Mouse (Mus musculus) forelimb bud, embryonic 11.5 days (tissue): ENCODE results near the gene Klhl3.

Experiments used
- DNase-seq: peaks from one replicate; pipeline ENCODE4 v3.0.0-alpha.2; 2012; ENCODE audit warnings: low read depth, low spot score

Gene Klhl3

GRCm38 (mm10) chr13:58023726-58024453 is 89.5 kb downstream of the Klhl3 start:
- no peak for DNase-seq

- no peak for DNase-seq
These were observed 90.3 kb downstream of the Klhl3 start for GRCm38 (mm10) chr13:58023001-58023560.

- DNase-seq: no peak
These were observed 93.0 kb downstream of the Klhl3 start for GRCm38 (mm10) chr13:58020428-58020827.

GRCm38 (mm10) chr13:58017298-58017697 is 96.1 kb downstream of the Klhl3 start:
- DNase-seq: no peak

GRCm38 (mm10) chr13:58012067-58012925 is 101.1 kb downstream of the Klhl3 start:
- DNase-seq: peak; percentile 70

GRCm38 (mm10) chr13:58011526-58011925 is 101.9 kb downstream of the Klhl3 start:
- DNase-seq: no peak

GRCm38 (mm10) chr13:58010416-58010815 is 103.0 kb downstream of the Klhl3 start:
- no peak for DNase-seq

- no peak for DNase-seq
These were observed 104.1 kb downstream of the Klhl3 start for GRCm38 (mm10) chr13:58009275-58009674.

GRCm38 (mm10) chr13:58008038-58008364 is 105.4 kb downstream of the Klhl3 start:
- DNase-seq: no peak

GRCm38 (mm10) chr13:58007256-58008037 is 105.9 kb downstream of the Klhl3 start:
- peak; percentile 39 for DNase-seq

- DNase-seq: no peak
These were observed 111.6 kb downstream of the Klhl3 start for GRCm38 (mm10) chr13:58001792-58002191.

- DNase-seq: no peak
These were observed 116.9 kb downstream of the Klhl3 start for GRCm38 (mm10) chr13:57996536-57996935.

GRCm38 (mm10) chr13:57995864-57996263 is 117.5 kb downstream of the Klhl3 start:
- no peak for DNase-seq

GRCm38 (mm10) chr13:57984637-57985036 is 128.8 kb downstream of the Klhl3 start:
- no peak for DNase-seq

- DNase-seq: no peak
These were observed 129.2 kb downstream of the Klhl3 start for GRCm38 (mm10) chr13:57984163-57984562.

- peak; percentile 29 for DNase-seq
These were observed 130.1 kb downstream of the Klhl3 start for GRCm38 (mm10) chr13:57983330-57983729.

- DNase-seq: no peak
These were observed 130.5 kb downstream of the Klhl3 start for GRCm38 (mm10) chr13:57982904-57983303.

- no peak for DNase-seq
These were observed 132.7 kb downstream of the Klhl3 start for GRCm38 (mm10) chr13:57980679-57981078.

- DNase-seq: no peak
These were observed 133.3 kb downstream of the Klhl3 start for GRCm38 (mm10) chr13:57980071-57980470.

- DNase-seq: peak; percentile 61
These were observed 134.5 kb downstream of the Klhl3 start for GRCm38 (mm10) chr13:57978931-57979330.

- DNase-seq: no peak
These were observed 135.7 kb downstream of the Klhl3 start for GRCm38 (mm10) chr13:57977721-57978120.

GRCm38 (mm10) chr13:57965658-57966057 is 147.7 kb downstream of the Klhl3 start:
- DNase-seq: no peak
